Mouse (Mus musculus) brain, embryonic 18.5 days (tissue): Measurements from ENCODE around the gene H2-M10.6.
"Not testable (repeated sequence)": the region's sequence is repeated elsewhere in the genome, so short reads cannot be mapped to it uniquely, and the experiment has no call there.

Experiments
- DNase-seq: peaks from one replicate; pipeline ENCODE4 v3.0.0-alpha.2; 2012; ENCODE audit warnings: low read depth, low spot score

The H2-M10.6 gene

DNA sequence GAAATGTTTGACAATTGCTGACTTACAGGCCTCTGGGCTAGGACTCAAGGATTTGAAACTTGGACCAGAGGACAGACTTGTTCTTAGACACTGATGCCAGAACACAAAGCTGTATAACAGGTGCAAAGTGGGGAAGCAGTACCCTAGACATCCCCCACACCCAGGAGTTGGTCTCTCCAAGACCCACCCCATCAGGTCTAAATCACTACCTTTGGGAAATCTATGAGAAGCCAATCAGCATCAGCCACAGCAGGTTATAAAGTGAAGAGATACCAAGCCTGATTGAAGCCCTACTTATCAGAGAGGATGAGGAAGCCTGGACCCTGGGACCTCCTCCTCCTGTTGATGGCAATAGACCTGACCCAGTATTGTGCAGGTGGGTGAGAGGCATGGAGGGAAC is at the start of gene H2-M10.6:
H2-M10.6 (plus strand) TSS at position 301 of the 400 bp plus-strand sequence.
- DNase-seq: no peak

DNA sequence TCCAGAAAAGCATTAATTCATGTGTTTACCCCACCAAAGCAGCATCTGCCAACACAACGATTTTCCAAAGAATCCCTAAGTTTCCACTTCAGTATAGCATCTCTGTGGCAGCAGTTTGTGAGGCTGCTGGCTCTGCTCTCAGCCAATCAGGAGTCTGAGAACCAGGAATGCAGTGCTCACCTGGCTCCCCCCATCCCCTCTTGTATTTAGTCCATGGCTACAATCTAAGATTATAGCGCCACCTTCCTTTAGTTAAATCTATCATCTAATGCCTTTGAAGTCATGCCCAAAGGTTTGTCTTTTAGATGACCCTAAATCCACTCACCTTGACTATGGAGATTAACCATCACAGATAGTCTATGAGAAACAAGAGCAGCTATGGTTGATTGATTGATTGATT is 48.2 kb upstream of the H2-M10.6 start:
- no peak for DNase-seq

DNA sequence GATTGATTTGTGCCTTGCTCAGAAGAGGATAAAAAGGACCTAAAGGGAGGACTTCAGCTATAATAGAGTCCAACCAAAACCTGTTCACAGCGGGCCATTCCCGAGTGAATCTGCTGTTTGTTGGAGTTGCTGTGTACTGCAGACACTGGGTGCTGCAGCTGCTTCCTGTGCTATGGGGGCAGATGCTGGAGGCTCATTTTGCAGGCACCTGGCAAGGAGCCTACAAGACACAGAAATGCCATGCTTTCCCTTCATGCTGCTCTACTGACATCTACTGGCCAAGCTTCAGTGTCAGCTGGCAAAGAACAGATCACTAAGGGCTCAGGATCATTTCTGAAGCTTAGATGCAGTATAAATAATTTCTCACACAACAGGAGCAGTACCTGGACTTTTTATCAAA is 47.7 kb upstream of the H2-M10.6 start:
- peak; percentile 12 for DNase-seq

DNA sequence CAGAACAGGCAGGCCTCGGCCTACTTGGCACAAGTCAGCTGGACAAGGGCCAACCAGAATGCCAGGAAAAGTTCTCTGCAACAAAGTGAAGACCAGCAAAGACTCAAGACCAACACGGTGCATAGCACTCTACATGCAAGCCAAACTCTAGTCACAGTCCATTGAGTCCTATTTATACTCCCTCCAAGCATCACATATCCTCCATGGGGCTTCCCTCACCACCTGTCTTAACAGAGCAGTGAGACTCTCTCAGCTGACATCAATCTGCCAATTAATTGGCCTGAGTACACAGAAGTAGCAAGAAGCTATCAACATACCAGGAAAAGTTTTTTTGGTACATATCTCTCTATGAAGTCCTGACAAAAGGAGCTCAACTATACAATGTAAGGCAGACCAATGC is 46.6 kb upstream of the H2-M10.6 start:
- not testable (repeated sequence) for DNase-seq

DNA sequence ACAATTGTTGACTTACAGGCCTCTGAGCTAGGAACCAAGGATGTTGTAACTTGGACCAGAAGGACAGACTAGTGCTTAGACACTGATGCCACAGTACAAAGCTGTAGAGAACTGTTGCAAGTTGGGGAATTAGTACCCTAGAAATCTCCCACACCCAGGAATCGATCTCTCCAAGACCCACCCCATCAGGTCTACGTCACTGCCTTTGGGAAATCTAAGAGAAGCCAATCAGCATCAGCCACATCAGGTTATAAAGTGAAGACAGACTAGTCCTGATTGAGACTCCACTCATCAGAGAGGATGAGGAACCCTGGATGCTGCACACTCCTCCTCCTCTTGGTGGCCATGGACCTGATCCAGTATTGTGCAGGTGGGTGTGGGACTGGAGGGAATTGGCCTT is 39.4 kb upstream of the H2-M10.6 start, which contains the start of gene H2-M10.5:
H2-M10.5 (plus strand) TSS at position 301 of the 400 bp plus-strand sequence.
- not testable (repeated sequence) for DNase-seq

DNA sequence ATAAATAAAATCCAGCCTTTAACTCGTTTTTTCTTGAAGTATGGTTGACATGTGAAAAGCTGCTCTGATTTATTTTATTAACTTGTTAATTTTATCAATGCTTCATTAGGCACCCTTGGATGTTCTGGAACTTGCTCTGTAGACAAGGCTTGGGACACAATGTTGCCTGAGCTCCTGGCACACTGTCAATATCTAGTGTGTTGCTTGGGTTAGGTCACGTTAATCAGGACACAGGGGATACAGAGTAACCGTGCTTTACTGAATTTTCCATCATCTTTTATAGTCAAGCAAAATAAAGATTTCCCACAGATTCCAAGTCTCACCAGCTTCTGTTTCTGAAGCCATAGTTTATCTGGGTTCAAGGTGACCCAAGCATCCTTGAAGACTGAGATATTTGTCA is 30.4 kb upstream of the H2-M10.6 start:
- no peak for DNase-seq

DNA sequence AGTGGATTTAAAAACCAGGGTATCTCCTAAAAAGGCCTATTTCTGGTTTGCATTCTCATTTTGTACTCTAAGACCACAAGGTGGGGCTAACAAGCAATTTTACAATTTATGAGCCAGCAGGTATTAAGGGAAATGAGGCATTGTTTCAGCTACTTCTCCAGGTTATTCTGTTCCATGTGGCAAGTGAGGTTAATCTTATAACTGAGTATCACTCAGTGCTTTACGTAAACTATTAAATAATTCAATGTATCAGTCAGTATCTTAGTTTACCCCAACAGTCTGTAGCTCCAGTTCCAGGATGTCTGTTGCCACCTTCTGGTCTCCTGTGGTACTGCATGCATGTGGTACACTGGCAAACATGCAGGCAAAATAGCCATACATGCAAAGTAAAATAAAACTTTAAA is 25.5 kb upstream of the H2-M10.6 start:
- not testable (repeated sequence) for DNase-seq

DNA sequence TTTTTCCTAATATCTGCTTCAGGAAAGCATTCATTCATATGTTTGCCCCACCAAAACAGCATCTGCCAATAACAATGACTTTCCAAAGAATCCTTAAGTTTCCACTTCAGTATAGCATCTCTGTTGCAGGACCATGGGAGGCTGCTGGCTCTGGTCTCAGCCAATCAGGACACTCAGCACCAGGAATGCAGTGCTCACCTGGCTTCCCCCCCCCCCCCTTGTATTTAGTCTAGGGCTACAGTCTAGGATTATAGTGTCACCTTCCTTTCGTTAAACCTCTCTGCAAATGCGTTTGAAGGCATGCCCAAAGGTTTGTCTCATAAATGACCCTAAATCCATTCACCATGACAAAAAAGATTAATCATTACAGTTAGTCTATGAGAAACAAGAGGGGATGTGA is 23.6 kb upstream of the H2-M10.6 start:
- no peak for DNase-seq

DNA sequence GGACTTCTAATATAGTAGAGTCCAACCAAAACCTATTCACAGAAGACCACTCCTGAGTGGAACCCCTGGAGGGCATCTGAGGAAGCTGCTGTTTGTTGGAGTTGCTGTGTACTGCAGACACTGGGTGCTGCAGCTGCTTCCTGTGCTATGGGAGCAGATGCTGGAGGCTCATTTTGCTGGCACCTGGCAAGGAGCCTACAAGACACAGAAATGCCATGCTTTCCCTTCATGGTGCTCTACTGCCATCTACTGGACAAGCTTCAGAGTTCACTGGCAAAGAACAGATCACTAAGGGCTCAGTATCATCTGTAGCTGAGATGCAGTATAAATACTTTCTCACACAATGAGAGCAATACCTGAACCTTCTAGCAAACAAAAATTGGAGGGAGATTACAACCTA is 23.2 kb upstream of the H2-M10.6 start:
- peak; percentile 61 for DNase-seq

DNA sequence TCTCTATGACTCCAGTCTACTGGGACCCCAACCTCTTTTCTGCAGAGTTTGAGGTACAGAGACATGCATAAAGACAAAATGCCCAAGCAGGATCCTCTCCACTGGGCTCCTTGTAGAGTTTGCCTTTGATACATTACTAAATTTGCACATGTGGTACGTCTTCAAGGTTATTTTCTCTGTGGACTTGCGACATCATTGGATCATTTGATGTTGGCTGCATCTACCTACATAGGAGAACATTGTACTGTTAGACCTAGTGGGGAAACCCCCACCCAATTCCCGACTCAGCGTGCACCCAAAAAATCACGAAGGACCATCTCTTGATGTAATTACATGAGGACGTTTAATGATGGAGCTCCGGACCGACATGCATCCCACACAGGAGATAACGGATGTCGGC is 12.5 kb upstream of the H2-M10.6 start:
- DNase-seq: no peak

DNA sequence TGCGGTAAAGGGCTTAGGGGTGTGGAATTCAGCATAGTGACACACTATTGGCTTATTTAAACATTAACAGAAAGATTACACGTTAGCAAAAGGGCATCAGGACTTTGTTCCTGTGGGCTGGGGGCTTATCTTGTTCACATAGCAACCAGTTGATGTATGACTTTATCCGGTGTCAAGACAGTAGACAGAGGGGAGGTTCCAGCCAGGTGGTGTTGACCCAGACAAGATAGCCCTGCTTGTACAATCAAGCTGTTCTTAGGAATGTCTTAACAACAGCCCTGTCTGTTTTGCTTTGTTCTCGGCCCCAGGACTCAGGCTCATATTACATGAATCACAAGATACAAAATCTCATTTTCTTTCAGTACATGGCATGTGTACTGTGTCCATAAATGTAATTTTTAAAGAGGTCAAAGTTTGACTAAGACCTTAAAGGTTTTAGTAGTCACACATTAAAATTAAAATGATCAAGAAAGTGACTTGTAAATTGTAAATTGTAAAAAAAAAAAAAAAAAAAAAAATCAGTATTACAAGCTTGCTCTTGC is 12.0 kb upstream of the H2-M10.6 start:
- not testable (repeated sequence) for DNase-seq

DNA sequence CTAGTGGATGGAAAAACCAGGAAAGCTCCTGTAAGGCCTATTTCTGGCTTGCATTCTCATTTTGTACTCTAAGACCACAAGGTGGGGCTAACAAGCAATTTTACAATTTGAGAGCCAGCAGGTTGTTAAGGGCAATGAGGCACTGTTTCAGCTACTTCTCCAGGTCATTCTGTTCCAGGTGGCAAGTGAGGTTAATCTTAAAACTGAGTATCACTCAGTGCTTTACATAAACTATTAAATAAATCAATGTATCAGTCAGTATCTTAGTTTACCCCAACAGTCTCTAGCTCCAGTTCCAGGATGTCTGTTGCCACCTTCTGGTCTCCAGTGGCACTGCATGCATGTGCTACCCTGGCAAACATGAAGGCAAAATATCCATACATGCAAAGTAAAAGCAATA is 12.0 kb downstream of the H2-M10.6 start:
- no peak for DNase-seq

DNA sequence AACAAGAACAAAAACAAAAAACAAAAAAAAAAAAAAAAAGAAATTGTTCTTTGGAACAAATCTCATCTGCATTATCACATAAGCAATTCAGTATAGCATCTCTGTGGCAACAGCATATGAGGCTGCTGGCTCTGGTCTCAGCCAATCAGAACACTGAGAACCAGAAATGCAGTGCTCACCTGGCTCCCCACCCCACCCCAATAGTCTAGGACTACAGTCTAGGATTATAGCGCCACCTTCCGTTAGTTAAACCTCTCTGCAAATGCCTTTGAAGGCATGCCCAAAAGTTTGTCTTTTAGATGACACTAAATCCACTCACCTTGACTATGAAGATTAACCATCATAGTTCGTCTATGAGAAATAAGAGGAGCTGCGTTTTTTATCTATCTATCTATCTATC is 13.6 kb downstream of the H2-M10.6 start:
- DNase-seq: no peak

DNA sequence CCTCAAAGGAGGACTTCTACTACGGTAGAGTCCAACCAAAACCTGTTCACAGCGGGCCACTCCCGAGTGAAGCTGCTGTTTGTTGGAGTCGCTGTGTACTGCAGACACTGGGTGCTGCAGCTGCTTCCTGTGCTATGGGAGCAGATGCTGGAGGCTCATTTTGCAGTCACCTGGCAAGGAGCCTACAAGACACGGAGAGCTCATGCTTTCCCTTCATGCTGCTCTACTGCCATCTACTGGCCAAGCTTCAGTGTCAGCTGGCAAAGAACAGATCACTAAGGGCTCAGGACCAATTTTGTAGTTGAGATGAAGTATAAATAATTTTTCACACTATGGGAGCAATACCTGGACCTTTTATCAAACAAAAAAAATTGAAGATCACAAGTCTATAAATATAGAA is 14.0 kb downstream of the H2-M10.6 start:
- peak; percentile 54 for DNase-seq

DNA sequence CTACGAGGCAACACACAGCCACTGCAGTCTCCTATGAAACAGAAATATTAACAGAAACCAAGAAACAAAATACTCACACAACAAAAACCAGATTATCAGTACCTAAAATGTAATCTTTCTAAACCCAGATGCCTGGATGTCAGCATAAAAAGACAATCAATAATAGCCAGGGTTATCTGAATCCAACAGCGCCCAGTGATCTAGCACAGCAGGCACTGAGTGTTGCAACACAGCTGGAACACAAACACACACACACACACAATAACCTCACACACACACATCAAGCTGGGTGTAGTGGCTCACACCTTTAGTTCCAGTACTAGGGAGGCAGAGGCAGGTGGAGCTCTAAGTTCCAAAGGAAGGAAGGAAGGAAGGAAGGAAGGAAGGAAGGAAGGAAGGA is 16.5 kb downstream of the H2-M10.6 start:
- DNase-seq: no peak

DNA sequence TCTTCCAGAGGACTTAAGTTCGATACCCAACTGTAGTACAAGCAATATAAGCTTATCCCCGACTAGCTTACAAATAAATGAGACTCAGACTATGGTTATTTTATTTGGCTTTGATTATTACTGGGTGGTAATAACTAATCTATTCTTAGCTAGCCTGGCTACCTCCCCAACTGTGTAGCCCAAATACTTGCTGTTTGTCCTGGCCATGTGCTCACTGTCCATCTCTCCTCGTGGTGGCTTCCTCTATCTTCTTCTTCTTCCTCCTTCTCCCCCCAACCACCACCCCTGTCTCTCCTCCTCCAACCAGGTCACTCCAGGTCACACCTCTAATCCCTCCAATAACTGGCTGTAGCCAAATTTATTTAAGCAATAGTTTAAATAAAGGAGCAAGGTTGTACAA is 18.5 kb downstream of the H2-M10.6 start:
- no peak for DNase-seq

DNA sequence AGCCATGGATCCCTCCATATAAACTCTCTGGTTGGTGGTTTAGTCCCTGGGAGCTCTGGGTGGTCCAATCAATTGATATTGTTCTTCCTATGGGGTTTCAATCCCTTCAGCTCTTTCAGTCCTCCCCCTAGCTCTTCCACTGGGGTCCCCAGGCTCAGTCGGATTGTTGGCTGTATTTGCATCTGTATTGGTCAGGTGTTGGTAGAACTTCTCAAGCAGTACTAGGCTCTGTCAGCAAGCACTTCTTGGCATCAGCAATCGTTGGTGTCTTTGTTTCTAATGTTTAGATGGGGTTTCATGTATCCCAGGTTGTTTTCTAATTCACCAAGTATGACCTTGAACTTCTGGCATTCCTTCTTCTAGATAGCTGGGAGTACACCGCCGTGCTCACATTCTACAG is 20.7 kb downstream of the H2-M10.6 start:
- no peak for DNase-seq

DNA sequence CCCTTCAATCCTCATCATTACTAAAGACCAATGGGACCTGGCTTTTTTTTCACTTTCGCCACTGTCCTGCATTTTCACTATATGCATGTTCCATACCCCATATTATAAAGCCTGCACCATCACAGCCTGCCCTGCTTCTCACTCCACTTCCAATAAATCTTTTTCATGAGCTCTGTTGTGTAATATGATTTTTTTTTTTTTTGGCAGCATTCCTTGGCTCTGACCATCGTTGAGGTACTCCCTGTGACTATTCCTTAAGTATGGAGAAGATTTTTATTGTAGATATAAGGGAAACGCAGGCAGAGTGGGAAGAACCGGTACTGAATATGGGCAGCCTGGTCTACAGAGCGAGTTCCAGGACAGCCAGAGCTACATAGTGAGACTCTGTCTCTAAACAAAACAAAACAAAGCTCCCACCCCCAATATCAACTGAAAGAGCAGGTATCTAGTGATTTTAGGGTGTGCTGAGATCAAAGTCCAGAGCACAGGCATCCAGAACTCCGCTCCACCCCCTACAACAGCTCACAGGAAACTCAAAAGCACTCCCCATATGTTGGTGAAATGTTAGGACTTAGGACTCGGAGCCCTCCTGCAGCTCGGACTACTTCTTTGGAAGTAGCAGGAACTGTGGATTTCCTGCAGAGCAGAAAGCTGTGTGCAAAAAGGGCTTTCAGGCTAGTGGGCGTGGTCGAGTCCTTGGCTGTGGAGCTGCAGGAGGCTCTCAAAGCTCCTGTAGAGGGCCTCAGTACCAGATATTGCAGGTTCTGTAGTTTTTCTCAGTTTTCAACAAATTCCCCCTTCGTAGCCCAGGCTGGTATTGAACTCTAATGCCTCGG is 23.8 kb downstream of the H2-M10.6 start:
- DNase-seq: no peak

DNA sequence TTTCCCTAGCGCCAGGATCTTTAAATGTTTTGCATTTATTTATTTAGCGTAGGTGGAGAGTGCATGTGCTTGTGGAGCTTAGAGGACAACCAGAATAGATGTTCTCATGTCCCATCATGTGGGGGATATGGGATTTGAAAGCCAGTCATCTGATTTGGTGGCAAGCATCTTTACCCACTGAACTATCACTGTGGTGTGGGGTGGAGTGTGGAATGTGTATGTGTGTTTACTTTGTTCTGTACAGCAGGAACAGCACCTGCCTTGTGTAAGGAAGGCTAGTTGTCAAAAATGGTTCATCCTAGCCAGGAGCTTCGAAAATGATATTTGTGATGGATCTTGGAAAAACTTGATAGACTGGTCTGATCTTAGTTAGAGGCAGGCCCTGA is 24.4 kb downstream of the H2-M10.6 start:
- no peak for DNase-seq

DNA sequence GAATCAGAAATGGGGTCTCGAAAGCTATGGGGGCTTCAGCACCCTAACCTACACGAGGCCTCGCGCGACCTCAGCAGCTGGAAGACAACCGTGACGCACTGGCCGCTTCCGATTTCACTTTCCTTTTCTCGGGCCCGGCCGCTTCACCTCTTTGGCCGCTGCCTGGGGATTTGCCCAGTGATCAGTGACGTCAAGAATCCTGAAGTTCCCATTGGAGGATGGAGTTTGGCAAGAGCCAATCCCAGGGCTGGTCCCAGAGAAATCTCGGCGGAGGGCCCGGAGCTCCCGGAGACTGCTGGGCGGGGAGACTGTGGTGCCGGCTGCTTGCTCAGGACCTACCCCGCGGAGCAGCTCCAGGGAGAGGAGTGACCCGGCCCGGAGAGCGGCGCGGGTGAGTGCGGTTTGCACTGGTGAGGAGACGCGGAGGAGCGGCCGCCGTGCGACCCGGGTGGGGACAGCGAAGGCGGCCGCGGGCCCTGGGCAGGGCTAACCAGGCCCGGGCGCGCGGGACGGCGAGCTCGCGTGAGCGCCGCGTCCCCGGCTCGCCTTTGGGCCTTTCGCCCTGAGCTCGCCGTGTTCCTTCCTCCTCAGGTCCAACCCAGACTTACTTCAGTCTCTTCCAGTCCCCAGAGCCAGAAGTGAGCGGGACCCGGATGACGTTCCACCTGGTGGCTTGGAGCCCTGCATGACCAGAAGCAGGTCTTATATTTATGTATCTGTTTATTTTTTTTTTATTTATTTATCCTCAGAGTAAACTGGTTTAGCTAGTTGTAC is 25.1 kb downstream of the H2-M10.6 start, which contains the start of gene Trim26:
Trim26 (plus strand) TSS at position 261 of the 774 bp plus-strand sequence.
- DNase-seq: peak; percentile 89

DNA sequence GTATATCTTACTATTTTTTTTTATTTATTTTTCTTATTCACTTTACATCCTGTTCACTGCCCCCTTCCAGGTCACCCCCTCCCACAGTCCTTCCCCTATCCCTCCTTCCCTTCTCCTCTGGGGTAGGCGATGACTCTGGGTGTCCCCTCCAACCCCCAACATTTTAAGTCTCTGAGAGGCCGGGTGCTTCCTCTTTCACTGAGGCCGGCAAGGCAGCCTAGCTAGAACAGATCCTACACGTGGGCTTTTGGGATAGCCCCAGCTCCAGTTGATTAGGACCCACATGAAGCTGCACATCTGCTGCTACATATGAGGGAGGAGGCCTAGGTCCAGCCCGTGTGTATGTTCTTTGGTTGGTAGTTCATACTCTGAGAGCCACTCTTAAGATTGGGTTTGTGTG is 27.0 kb downstream of the H2-M10.6 start:
- DNase-seq: no peak

DNA sequence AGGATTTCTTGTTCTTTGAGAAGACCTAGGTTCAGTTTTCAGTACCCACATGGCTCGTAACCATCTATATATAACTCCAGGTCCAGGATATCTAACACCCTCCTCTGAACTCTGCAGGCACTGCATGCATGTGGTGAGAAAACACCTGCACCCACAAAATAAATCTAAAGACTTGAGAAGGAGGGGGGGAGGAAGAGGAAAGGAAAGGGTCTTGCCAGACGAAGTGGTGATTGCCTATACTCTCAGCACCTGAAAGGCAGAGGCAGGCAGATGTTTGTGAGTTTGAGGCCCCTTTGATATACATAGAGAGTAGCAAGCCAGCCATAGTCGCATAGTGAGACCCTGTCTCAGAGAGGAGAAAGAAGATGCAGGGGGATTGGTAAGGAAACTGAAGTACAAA is 28.0 kb downstream of the H2-M10.6 start:
- DNase-seq: no peak
